Mouse (Mus musculus) stomach, embryonic 14.5 days (tissue): Measurements from ENCODE around the gene Sumo2. TPM values are rescaled to one million over a fixed set of nuclear protein-coding genes. Genes with fewer than 3 reads are reported as not detected.

Source experiments
- ATAC-seq: fragments of 200-750 bp; cut with Nextera tagmentation; 2 replicates; pipeline ENCODE4 v1.8.0; 2017; ENCODE audit warnings: low read depth, moderate TSS enrichment; ENCODE audit not compliant: insufficient number of reproducible peaks, insufficient read depth, low FRiP score
- H3K27ac ChIP-seq: fragments of 300-500 bp; sonication (generic); 2 replicates; pipeline ENCODE4 v1.5.1; 2014; ENCODE audit warnings: mild to moderate bottlenecking, low read length, moderate library complexity, mixed read lengths
- H3K27me3 ChIP-seq: fragments of 300-500 bp; sonication (generic); 2 replicates; pipeline ENCODE4 v1.6.1; 2014; ENCODE audit warnings: low read length, control low read depth, mixed read lengths; ENCODE audit not compliant: control insufficient read depth, insufficient read depth
- H3K36me3 ChIP-seq: fragments of 300-500 bp; sonication (generic); 2 replicates; pipeline ENCODE4 v1.6.1; 2014; ENCODE audit warnings: mild to moderate bottlenecking, control low read depth, low read length, moderate library complexity, mixed read lengths; ENCODE audit not compliant: control insufficient read depth, insufficient read depth
- H3K4me1 ChIP-seq: fragments of 300-500 bp; sonication (generic); 2 replicates; pipeline ENCODE4 v1.6.1; 2014; ENCODE audit warnings: low read length, control low read depth, mixed read lengths; ENCODE audit not compliant: control insufficient read depth, insufficient read depth
- H3K4me2 ChIP-seq: fragments of 300-500 bp; sonication (generic); replicated peaks from 2 replicates; pipeline ENCODE4 v1.6.1; 2014; ENCODE audit warnings: low read depth, low read length, control low read depth
- H3K4me3 ChIP-seq: fragments of 300-500 bp; sonication (generic); 2 replicates; pipeline ENCODE4 v1.5.1; 2014; ENCODE audit warnings: low read depth, low read length, control low read depth
- H3K9ac ChIP-seq: fragments of 300-500 bp; sonication (generic); replicated peaks from 2 replicates; pipeline ENCODE4 v1.6.1; 2014; ENCODE audit warnings: low read depth, mild to moderate bottlenecking, control low read depth, low read length, moderate library complexity, mixed read lengths
- H3K9me3 ChIP-seq: fragments of 300-500 bp; sonication (generic); 2 replicates; pipeline ENCODE4 v1.6.1; 2016; ENCODE audit warnings: low read depth, low read length, control low read depth; ENCODE audit not compliant: control insufficient read depth
- WGBS: fragments of 180-500 bp; shearing (Covaris S2); extraction: QIAGEN DNeasy Blood & Tissue Kit; methylation state at CpG from one replicate; pipeline ENCODE4 v1.1.7; 2014; 5-methylcytosine and 5-hydroxymethylcytosine counted together
- polyA plus RNA-seq: library from polyadenylated mRNA; unstranded; fragments of >200 nt; fragmentation: Nextera tagmentation; extraction: Ambion mirVana; gene quantifications from 2 replicates; pipeline ENCODE4 v1.2.1, GENCODE M21; 2014

Sumo2 gene
- polyA plus RNA-seq, 1 experiment from 2014 or later = 984 TPM

DNA sequence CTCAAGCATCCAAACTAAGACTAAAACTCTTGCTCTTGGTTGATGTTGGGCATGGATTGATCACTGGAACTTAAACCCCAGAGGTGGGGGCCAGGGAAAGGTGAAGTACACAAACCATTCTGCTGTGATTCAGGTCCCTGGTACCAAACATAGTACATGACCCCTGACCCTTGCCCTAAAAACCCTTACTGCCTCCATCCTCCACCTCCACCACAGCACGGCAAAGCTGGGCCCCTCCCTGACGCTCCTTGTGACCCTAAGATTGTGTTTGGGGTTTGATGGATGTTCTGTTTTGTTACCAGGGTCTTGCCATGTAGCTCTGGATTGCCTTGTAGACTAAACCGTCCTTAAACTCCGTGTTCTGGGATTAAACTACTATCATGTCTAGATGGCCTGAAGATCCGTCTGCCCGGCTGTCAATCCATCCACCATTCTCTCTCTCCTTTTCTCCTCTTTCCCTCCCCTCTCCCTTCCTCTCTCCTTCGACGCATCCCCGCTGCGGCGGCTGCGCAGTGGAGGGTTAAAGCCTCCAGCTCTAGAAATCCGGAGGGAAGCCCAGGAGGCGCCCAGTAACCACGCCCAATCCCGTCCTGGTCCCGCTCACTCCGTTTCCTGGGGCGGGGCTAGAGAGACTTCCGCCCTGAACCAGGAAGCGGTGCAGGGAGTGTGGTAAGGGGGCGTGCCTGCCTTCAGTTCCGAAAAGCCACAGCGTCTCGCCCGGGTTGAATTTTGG, 60.9 kb downstream of the Sumo2 start, which contains the start of gene Armc7:
Gene Armc7, plus strand, starts transcription at position 643 of the 733 bp plus-strand sequence.
- H3K36me3 ChIP-seq = no peaks in the 10 kb centered on the region
- no peaks in the 10 kb centered on the region for H3K9me3 ChIP-seq
- peak within 1 kb of the TSS; percentile 67 for H3K9ac ChIP-seq
- peak within 1 kb of the TSS; percentile 68; the same call in 1 of the 2 replicates for H3K27ac ChIP-seq
- ATAC-seq = peak; percentile 96
- H3K4me1 ChIP-seq = peaks cover 24% of the 10 kb centered on the region
- H3K4me2 ChIP-seq = peak within 1 kb of the TSS; percentile 72
- H3K4me3 ChIP-seq = peak within 1 kb of the TSS; percentile 87
- under 1% methylated on average over 26 of the region's 26 CpGs for WGBS
- H3K27me3 ChIP-seq = no peaks in the 10 kb centered on the region

- H3K9me3 ChIP-seq = no peaks in the 10 kb centered on the region
- H3K27me3 ChIP-seq = no peaks in the 10 kb centered on the region
- no peak overlapping the region for H3K4me3 ChIP-seq
- H3K36me3 ChIP-seq = no peaks in the 10 kb centered on the region
- peaks cover 24% of the 10 kb centered on the region for H3K4me1 ChIP-seq
- H3K9ac ChIP-seq = no peak overlapping the region
- ATAC-seq = no peak
- peak overlapping the region; percentile 18; the same call in 1 of the 2 replicates for H3K27ac ChIP-seq
- 0 out of 2 replicates have a peak overlapping the region, but pooled peaks have one; percentile 1 for H3K4me2 ChIP-seq
- 11% methylated on average over 15 of the region's 15 CpGs for WGBS
Measured at GRCm38 (mm10) chr11:115473626-115474275, 62.3 kb downstream of the Sumo2 start.

Other genes starting within 250 kb of the Sumo2 start
- 1.3 and 1.5 TPM in 2 replicates for gene Fads6, start 238.6 kb downstream of the Sumo2 start, polyA plus RNA-seq
- not detected in 2 replicates for gene Otop2, start 229.1 kb downstream of the Sumo2 start, polyA plus RNA-seq
- gene Ush1g, start 214.2 kb downstream of the Sumo2 start, polyA plus RNA-seq = 0.10 TPM in 1 of 2 replicates, not detected in the other
- 1.0 and 1.2 TPM in 2 replicates for gene Otop3, start 201.5 kb downstream of the Sumo2 start, polyA plus RNA-seq
- 21.0 and 24.4 TPM in 2 replicates for gene Hid1, start 168.5 kb downstream of the Sumo2 start, polyA plus RNA-seq
- gene Cdr2l, start 154.4 kb downstream of the Sumo2 start, polyA plus RNA-seq = 12.6 and 13.0 TPM in 2 replicates
- gene Mrpl58, start 132.5 kb downstream of the Sumo2 start, polyA plus RNA-seq = 206 and 208 TPM in 2 replicates
- gene Atp5h, start 116.3 kb downstream of the Sumo2 start, polyA plus RNA-seq = 832 and 848 TPM in 2 replicates
- gene Kctd2, start 116.1 kb downstream of the Sumo2 start, polyA plus RNA-seq = 9.5 and 12.3 TPM in 2 replicates
- not detected in 2 replicates for gene Trim80, start 95.7 kb downstream of the Sumo2 start, polyA plus RNA-seq
- gene Slc16a5, start 73.8 kb downstream of the Sumo2 start, polyA plus RNA-seq = 0.32 and 1.0 TPM in 2 replicates
- 5.7 and 8.0 TPM in 2 replicates for gene Armc7, start 60.6 kb downstream of the Sumo2 start, polyA plus RNA-seq
- 111 and 121 TPM in 2 replicates for gene Nt5c, start 44.4 kb downstream of the Sumo2 start, polyA plus RNA-seq
- gene Jpt1, start 21.9 kb downstream of the Sumo2 start, polyA plus RNA-seq = 529 and 563 TPM in 2 replicates
- gene Nup85, start 28.2 kb upstream of the Sumo2 start, polyA plus RNA-seq = 162 and 164 TPM in 2 replicates
- gene Mrps7, start 67.6 kb upstream of the Sumo2 start, polyA plus RNA-seq = 88.8 and 96.0 TPM in 2 replicates
- 18.6 and 21.2 TPM in 2 replicates for gene Gga3, start 67.8 kb upstream of the Sumo2 start, polyA plus RNA-seq
- 33.4 and 35.1 TPM in 2 replicates for gene Mif4gd, start 76.7 kb upstream of the Sumo2 start, polyA plus RNA-seq
- 21.5 and 24.3 TPM in 2 replicates for gene Slc25a19, start 92.0 kb upstream of the Sumo2 start, polyA plus RNA-seq
- 39.6 and 55.0 TPM in 2 replicates for gene Grb2, start 172.3 kb upstream of the Sumo2 start, polyA plus RNA-seq
- 13.7 and 17.0 TPM in 2 replicates for gene Tmem94, start 229.2 kb upstream of the Sumo2 start, polyA plus RNA-seq